Mouse (Mus musculus) stomach, postnatal 0 days (tissue): ENCODE measurements around the gene Itm2c.

Source experiments
- CTCF ChIP-seq: IDR thresholded peaks from 2 replicates; pipeline ENCODE4 v1.5.1; 2016; ENCODE audit warnings: antibody characterized with exemption, low read depth, mild to moderate bottlenecking, moderate library complexity
- EP300 ChIP-seq: optimal IDR thresholded peaks from 2 replicates; pipeline ENCODE3; 2016; ENCODE audit warnings: antibody characterized with exemption

- TF ChIP-seq CTCF = no peak
- no peak for TF ChIP-seq EP300
Measured at GRCm38 (mm10) chr1:85864383-85864782, 29.7 kb upstream of the Itm2c start.
